Mouse (Mus musculus) ovary, postnatal 10 days (tissue): Measurements from ENCODE around the gene Fundc1.
"Not testable (repeated sequence)": the region's sequence is repeated elsewhere in the genome, so short reads cannot be mapped to it uniquely, and the experiment has no call there.

Experiments used
- DNase-seq: peaks from one replicate; pipeline ENCODE4 v3.0.0; 2022; ENCODE audit warnings: low spot score

Fundc1 gene

GRCm38 (mm10) chrX:17571621-17572459, at the start of gene Fundc1:
Fundc1 (minus strand) TSS chrX:17572325.
- DNase-seq: peak; percentile 58

- DNase-seq: no peak
Measured at GRCm38 (mm10) chrX:17611253-17611652, 39.1 kb upstream of the Fundc1 start.

- DNase-seq: no peak
Measured at GRCm38 (mm10) chrX:17608763-17609162, 36.6 kb upstream of the Fundc1 start.

GRCm38 (mm10) chrX:17607668-17608067, 35.5 kb upstream of the Fundc1 start:
- DNase-seq: no peak

- no peak for DNase-seq
Measured at GRCm38 (mm10) chrX:17593331-17593730, 21.2 kb upstream of the Fundc1 start.

- DNase-seq: no peak
Measured at GRCm38 (mm10) chrX:17590745-17591144, 18.6 kb upstream of the Fundc1 start.

GRCm38 (mm10) chrX:17571271-17571620, 879 bp downstream of the Fundc1 start:
- no peak for DNase-seq

GRCm38 (mm10) chrX:17568670-17569069, 3.5 kb downstream of the Fundc1 start:
- no peak for DNase-seq

GRCm38 (mm10) chrX:17565743-17566142, 6.4 kb downstream of the Fundc1 start:
- no peak for DNase-seq

- no peak for DNase-seq
Measured at GRCm38 (mm10) chrX:17564732-17565131, 7.4 kb downstream of the Fundc1 start.

- no peak for DNase-seq
Measured at GRCm38 (mm10) chrX:17558746-17559145, 13.4 kb downstream of the Fundc1 start.

GRCm38 (mm10) chrX:17554488-17554887, 17.6 kb downstream of the Fundc1 start:
- DNase-seq: no peak

- DNase-seq: not testable (repeated sequence)
Measured at GRCm38 (mm10) chrX:17551586-17551985, 20.5 kb downstream of the Fundc1 start.

- DNase-seq: no peak
Measured at GRCm38 (mm10) chrX:17547143-17547806, 24.9 kb downstream of the Fundc1 start.

- no peak for DNase-seq
Measured at GRCm38 (mm10) chrX:17544860-17545492, 27.1 kb downstream of the Fundc1 start.

- no peak for DNase-seq
Measured at GRCm38 (mm10) chrX:17537701-17538100, 34.4 kb downstream of the Fundc1 start.

GRCm38 (mm10) chrX:17527008-17527407, 45.1 kb downstream of the Fundc1 start:
- DNase-seq: no peak

- DNase-seq: no peak
Measured at GRCm38 (mm10) chrX:17521221-17521716, 50.9 kb downstream of the Fundc1 start.

GRCm38 (mm10) chrX:17520086-17520485, 52.0 kb downstream of the Fundc1 start:
- no peak for DNase-seq

- no peak for DNase-seq
Measured at GRCm38 (mm10) chrX:17514012-17514411, 58.1 kb downstream of the Fundc1 start.

- DNase-seq: no peak
Measured at GRCm38 (mm10) chrX:17512021-17512602, 60.0 kb downstream of the Fundc1 start.
